Mouse (Mus musculus) adrenal gland, adult 10 weeks (tissue): Measurements from ENCODE around the gene Cth. TPM values are rescaled to one million over a fixed set of nuclear protein-coding genes. Genes with fewer than 3 reads are reported as not detected.

Experiments used
- polyA plus RNA-seq: library from polyadenylated mRNA; stranded (reverse); fragments of 350-450 nt; fragmentation: Illumina TruSeq; extraction: RNeasy Lipid Tissue Mini Kit (QIAGEN cat#74804); gene quantifications from one replicate; pipeline ENCODE4 v1.2.3, GENCODE M21; 2014; ENCODE audit warnings: low read depth, low replicate concordance

Cth gene
- 28.2 TPM for polyA plus RNA-seq

GRCm38 (mm10) chr3:157924692-157925328 is at the start of gene Cth:
Gene Cth, minus strand, starts transcription at chr3:157925077.

GRCm38 (mm10) chr3:157946843-157947358 is 22.0 kb upstream of the Cth start, which contains the start of gene Ankrd13c:
Gene Ankrd13c, plus strand, starts transcription at chr3:157947239.

Other genes starting within 250 kb of the Cth start
- gene Ankrd13c, start 22.2 kb upstream of the Cth start, polyA plus RNA-seq = 192 TPM
- 350 TPM for gene Srsf11, start 111.6 kb upstream of the Cth start, polyA plus RNA-seq
- 96.7 TPM for gene Lrrc40, start 111.6 kb upstream of the Cth start, polyA plus RNA-seq